Mouse (Mus musculus) gastrocnemius, postnatal 36 days (tissue): ENCODE results near the gene Sgpp2. TPM values are rescaled to one million over a fixed set of nuclear protein-coding genes. Genes with fewer than 3 reads are reported as not detected.

ENCODE experiments used
- DNase-seq, 2 experiments: peaks; one replicate each; pipeline ENCODE4 v3.0.0; 2022
- intact Hi-C: fragments of 180-260 bp; cut with DNase I; formaldehyde crosslinking; loops from one replicate; pipeline ENCODE4 v1.15.1; 2025
- total RNA-seq, 2 experiments: library from RNA; stranded (reverse); gene quantifications; 2 replicates each; pipeline ENCODE4 v1.2.3; 2021

The Sgpp2 gene
- total RNA-seq, 2 experiments from 2014 or later = not detected

DNA sequence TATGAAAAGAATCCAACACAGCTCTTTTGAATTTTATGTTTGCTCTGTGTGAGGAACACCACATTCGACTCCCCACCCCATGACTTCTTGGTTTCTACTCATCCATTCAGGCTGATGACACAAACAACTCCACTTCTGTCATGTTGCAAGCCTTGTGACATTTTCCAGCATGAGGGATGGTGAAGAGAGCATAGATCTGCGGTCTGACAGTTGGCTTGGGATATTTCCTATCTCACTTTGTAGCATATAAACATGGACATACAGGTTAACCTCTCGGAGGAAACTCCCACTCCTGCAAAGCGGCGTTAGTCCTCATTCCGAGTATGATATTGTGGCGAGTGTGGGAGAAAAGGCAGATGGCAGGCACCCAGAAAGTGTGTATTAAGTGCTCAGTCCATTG is 27.6 kb downstream of the Sgpp2 start:
- intact Hi-C loops = no loop called here
- no peak for DNase-seq

- intact Hi-C loops = no loop called here
- no peak for DNase-seq
Observed at GRCm38 (mm10) chr1:78338212-78338611, 28.1 kb downstream of the Sgpp2 start.

DNA sequence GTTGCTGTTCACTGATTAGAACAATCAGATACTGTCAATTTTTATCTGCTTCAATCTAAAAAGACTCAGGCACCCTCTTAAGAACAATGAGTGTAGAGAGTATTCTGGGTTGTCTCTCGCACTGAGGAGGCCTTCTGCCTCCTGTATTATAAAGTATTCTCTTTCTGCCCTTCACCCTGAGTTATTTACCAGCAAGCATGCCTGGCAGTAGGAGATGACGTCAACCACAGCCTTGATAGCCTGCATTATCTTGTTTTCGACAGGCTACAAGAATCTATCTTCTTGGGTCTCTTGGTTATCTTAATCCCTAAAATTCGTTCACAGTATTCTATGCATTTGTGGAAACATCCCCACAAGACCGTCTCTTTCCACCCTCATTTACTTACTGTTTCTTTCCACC is 29.8 kb downstream of the Sgpp2 start:
- intact Hi-C loops = no loop called here
- no peak for DNase-seq

GRCm38 (mm10) chr1:78340584-78340983 is 30.4 kb downstream of the Sgpp2 start:
- DNase-seq = no peak
- intact Hi-C loops = no loop called here

DNA sequence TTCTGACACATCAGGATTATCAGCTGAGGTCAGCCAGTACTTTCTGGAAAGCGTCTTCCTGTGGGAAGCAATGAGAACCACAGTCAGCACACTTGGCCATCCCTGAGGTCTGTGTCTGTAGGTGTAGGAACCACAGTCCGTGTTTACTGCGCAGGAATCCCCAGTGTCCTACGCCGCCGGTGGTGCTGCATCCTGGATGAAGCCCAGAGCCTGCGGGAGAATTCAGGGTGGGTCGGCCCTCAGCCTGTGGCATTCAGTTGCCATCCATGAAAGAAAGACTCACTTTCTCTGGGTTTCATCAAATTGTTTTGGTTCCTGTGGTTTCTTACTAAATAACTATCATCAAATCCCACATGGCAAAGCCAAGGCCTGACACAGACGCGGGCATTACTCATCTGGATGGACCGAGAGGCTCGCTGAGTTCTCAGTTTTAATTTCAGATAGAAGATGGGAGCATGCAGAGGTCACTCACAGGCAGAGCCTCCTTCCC is 37.2 kb downstream of the Sgpp2 start:
- intact Hi-C loops = loop anchor here (5.0 kb wide), 1 partner anchor 50 kb away; no protein-coding TSS in a partner anchor
- no peak for DNase-seq

DNA sequence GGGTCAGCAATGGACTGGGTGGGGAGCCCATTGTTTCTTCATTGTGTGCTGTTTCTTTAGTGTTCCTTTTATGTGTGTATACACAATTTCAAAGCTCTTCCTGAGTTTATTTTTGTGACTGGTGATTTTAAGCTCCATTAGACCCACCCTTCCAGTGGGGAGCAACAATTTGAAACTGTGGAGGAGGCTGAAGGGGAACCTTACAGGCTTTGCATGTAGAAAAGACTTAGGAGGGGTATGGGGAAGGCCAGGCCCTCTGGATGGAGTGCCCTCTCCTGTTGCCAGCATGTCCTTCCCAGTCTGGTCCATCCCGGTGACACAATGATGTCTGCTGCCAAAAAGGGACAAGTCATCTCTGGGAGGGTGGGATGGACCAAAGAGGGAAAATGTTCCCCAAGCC is 39.1 kb downstream of the Sgpp2 start:
- intact Hi-C loops = loop anchor here (5.0 kb wide), 1 partner anchor 48 kb away; no protein-coding TSS in a partner anchor
- DNase-seq = no peak

- DNase-seq = no peak
- intact Hi-C loops = no loop called here
Observed at GRCm38 (mm10) chr1:78353254-78353653, 43.1 kb downstream of the Sgpp2 start.

DNA sequence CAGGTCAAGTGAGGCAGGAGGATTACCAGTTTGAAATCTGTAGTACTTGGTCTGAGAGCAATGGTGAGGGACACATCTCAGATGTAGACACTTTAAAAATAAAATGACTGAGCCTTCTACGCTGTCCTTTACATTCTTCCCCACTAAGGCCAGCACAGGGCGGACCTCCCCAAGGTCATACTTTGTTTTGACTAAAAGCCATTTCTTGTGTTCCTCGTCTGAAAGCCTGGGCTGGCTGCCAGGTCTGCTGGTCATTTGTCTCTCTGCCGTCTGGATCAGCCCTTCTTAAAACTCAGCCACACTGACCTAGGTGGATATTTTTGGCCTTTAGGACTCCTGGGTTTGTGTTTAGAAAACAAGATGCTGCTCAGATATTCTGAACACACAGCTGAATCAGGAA is 45.0 kb downstream of the Sgpp2 start:
- intact Hi-C loops = no loop called here
- no peak for DNase-seq

GRCm38 (mm10) chr1:78357415-78357814 is 47.3 kb downstream of the Sgpp2 start:
- intact Hi-C loops = no loop called here
- no peak for DNase-seq

- DNase-seq = no peak
- intact Hi-C loops = no loop called here
Observed at GRCm38 (mm10) chr1:78357868-78358267, 47.7 kb downstream of the Sgpp2 start.

DNA sequence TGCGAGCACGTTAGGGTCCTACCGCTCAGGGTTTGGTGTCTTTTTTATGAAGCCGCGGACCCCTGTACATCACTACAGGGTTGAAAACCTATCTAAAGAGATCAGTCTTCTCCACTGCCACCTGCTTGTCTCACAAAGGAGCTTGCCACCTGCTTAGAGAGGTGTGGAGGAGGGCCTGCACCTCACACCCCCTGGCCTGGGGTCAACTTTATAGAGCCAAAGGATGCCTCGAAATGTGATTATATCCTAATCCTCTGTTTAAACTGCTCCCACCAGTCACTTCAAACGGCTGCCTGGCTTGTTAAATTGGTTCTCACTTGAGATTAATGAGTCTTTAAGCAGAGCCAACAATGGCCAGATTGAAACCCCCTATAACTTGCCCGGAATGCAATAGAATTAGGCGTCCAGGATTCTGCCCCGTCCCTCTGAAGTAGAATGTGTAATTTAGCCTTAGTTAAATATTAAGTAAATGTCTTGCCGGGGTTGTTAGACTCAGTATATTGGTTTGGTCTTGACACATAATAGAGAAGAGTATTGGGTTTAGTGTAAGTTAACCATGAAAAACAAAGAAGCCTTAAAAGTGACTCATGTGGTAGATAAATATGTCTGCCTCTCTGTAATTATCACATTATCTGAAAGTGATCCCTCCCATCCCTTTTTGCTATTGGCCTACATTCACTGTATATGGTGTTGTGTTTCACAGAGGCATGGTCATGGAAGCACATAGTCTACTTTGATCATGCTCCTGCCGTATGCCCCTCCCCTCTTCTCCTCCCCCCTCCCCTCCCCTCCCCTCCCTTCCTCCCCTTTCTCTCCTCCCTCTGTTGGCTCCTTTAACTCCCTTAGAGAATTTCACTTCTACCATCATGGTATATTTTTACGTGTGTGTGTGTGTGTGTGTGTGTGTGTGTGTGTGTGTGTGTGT is 54.1 kb downstream of the Sgpp2 start:
- intact Hi-C loops = no loop called here
- DNase-seq = no peak

GRCm38 (mm10) chr1:78367806-78368205 is 57.7 kb downstream of the Sgpp2 start:
- intact Hi-C loops = no loop called here

GRCm38 (mm10) chr1:78370121-78370520 is 60.0 kb downstream of the Sgpp2 start:
- intact Hi-C loops = no loop called here

More at GRCm38 (mm10) chr1:78367806-78368205, 57.7 kb downstream of the Sgpp2 start:
- DNase-seq = no peak

GRCm38 (mm10) chr1:78371569-78372236 is 61.6 kb downstream of the Sgpp2 start:
- intact Hi-C loops = no loop called here
- no peak for DNase-seq

More at GRCm38 (mm10) chr1:78370121-78370520, 60.0 kb downstream of the Sgpp2 start:
- no peak for DNase-seq

DNA sequence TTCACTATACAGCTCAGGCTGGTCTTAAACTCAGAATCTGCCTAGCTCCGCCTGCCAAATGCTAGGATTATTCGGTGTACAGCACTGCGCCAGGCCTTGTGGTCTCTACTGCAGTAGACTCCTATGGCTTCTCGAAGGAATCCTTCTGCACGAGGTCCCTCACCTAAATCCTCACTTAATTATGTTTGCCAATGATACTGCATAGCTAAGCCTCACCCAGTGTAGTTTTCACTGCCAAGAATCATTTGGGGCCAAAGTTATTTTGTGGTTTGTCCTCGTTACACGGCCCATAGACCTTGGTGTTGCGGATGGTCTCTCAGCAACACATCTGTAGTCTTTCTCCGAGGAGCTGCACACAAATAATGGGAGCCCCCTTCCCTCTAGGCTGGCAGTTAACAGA is 62.2 kb downstream of the Sgpp2 start:
- DNase-seq = no peak
- intact Hi-C loops = no loop called here

- intact Hi-C loops = no loop called here
- no peak for DNase-seq
Observed at GRCm38 (mm10) chr1:78373836-78374235, 63.7 kb downstream of the Sgpp2 start.

GRCm38 (mm10) chr1:78375058-78375457 is 64.9 kb downstream of the Sgpp2 start:
- intact Hi-C loops = no loop called here
- no peak for DNase-seq

- no peak for DNase-seq
- intact Hi-C loops = no loop called here
Observed at GRCm38 (mm10) chr1:78380950-78381349, 70.8 kb downstream of the Sgpp2 start.

DNA sequence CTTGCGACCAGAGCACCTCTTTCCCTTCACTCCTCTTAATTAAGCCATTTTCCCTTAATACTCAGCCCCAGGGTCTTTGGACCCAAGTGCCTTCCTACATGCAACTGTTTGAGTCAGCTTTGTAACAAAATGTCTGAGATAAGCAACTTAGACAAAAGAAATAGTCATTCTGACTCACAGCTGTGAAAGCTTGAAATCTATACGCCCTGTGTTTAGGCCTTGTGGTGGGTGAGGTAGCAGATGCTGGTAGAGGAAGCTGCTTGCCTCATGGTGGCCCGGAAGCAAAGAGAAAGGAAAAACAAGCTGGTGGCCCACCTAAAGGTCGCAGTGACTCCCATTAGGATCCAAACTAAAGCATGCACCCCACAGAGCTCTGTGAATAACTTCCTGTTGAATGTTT is 77.7 kb downstream of the Sgpp2 start:
- intact Hi-C loops = no loop called here
- no peak for DNase-seq

DNA sequence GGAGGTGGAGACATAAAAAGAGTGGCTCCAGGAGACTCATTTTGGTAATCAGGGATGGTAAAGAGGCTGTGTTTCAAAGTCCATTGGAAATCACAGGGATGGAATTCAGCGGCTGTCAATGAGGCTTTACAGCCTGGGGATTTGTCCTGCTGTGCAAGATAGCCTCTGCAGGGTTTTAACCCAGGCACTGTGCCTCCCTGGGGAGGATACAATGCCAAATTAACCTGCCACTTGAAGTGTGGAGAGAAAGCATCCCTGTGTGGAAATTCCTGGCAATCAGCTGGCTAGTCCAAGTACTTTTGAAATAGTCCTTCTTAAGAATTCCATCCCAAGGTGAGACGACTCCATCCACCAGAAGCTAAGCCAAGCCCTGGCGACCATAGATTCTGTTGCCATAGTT is 78.7 kb downstream of the Sgpp2 start:
- intact Hi-C loops = no loop called here
- no peak for DNase-seq

- no peak for DNase-seq
- intact Hi-C loops = loop anchor here (5.0 kb wide), 1 partner anchor 48 kb away; no protein-coding TSS in a partner anchor
Observed at GRCm38 (mm10) chr1:78395191-78395735, 85.1 kb downstream of the Sgpp2 start.
